Mouse (Mus musculus) myocyte (in vitro differentiated cells): ENCODE measurements at regions not wholly inside any gene's neighbourhood (a gene's known extent, or its start where the extent isn't known, plus 50 kb on each side); places are given as distances from the start of the nearest gene placed in this dataset.

Source experiments
- H3K27me3 ChIP-seq: one replicate; pipeline ENCODE4 v1.6.1; 2011; ENCODE audit not compliant: control insufficient read depth, insufficient read depth, insufficient read length
- H3K36me3 ChIP-seq: one replicate; pipeline ENCODE4 v1.6.1; 2011; ENCODE audit not compliant: control insufficient read depth, insufficient read depth
- H3K4me2 ChIP-seq: one replicate; pipeline ENCODE4 v1.6.1; 2011; ENCODE audit warnings: low read depth, control low read depth
- H3K4me3 ChIP-seq: one replicate; pipeline ENCODE4 v1.5.1; 2011; ENCODE audit warnings: mild to moderate bottlenecking, control low read depth, moderate library complexity
- H3K79me2 ChIP-seq: one replicate; pipeline ENCODE4 v1.6.1; 2011; ENCODE audit not compliant: control insufficient read depth, insufficient read depth
- H3ac ChIP-seq: one replicate; pipeline ENCODE4 v1.6.1; 2011; ENCODE audit not compliant: control insufficient read depth, insufficient read length
- CEBPB ChIP-seq: IDR thresholded peaks from 2 replicates; pipeline ENCODE4 v1.6.1; 2011; ENCODE audit warnings: mild to moderate bottlenecking, moderate library complexity; ENCODE audit not compliant: poor library complexity, insufficient read depth, severe bottlenecking
- E2F4 ChIP-seq: IDR thresholded peaks from one replicate; pipeline ENCODE4 v1.6.1; 2011; ENCODE audit warnings: mild to moderate bottlenecking, control low read depth, moderate library complexity; ENCODE audit not compliant: insufficient read depth
- MAX ChIP-seq: IDR thresholded peaks from one replicate; pipeline ENCODE4 v1.6.1; 2011; ENCODE audit warnings: low read depth, mild to moderate bottlenecking, control low read depth
- MYOD1 ChIP-seq, 3 experiments: IDR thresholded peaks; one replicate each; pipeline ENCODE4 v1.6.1; 2011; ENCODE audit warnings: control low read depth in 2 of 3, low read depth in 2 of 3, mild to moderate bottlenecking in 2 of 3, moderate library complexity in 1 of 3; ENCODE audit not compliant: insufficient read length in 2 of 3, control insufficient read depth in 1 of 3
- MYOG ChIP-seq, 3 experiments: IDR thresholded peaks; one replicate each; pipeline ENCODE4 v1.6.1; 2011; ENCODE audit warnings: control low read depth in 2 of 3, low read depth in 2 of 3, mild to moderate bottlenecking in 2 of 3; ENCODE audit not compliant: insufficient read length in 2 of 3, control insufficient read depth in 1 of 3, insufficient read depth in 1 of 3
- POLR2A ChIP-seq: IDR thresholded peaks from one replicate; pipeline ENCODE4 v1.6.1; 2011; ENCODE audit warnings: low read depth, mild to moderate bottlenecking, control low read depth, moderate library complexity; ENCODE audit not compliant: insufficient read length
- POLR2AphosphoS2 ChIP-seq: IDR thresholded peaks from one replicate; pipeline ENCODE4 v1.6.1; 2011; ENCODE audit warnings: low read depth, control low read depth; ENCODE audit not compliant: insufficient read length
- REST ChIP-seq: IDR thresholded peaks from one replicate; pipeline ENCODE4 v1.6.1; 2011; ENCODE audit warnings: mild to moderate bottlenecking, control low read depth, moderate library complexity; ENCODE audit not compliant: insufficient read depth, insufficient read length
- SRF ChIP-seq: IDR thresholded peaks from one replicate; pipeline ENCODE4 v1.6.1; 2011; ENCODE audit warnings: low read depth; ENCODE audit not compliant: control insufficient read depth, insufficient read length
- TCF12 ChIP-seq: IDR thresholded peaks from one replicate; pipeline ENCODE4 v1.6.1; 2011; ENCODE audit warnings: mild to moderate bottlenecking, control low read depth; ENCODE audit not compliant: poor library complexity, insufficient read depth, severe bottlenecking
- TCF3 ChIP-seq: IDR thresholded peaks from one replicate; pipeline ENCODE4 v1.6.1; 2011; ENCODE audit warnings: low read depth, control low read depth; ENCODE audit not compliant: insufficient read length
- USF1 ChIP-seq: IDR thresholded peaks from one replicate; pipeline ENCODE4 v1.6.1; 2011; ENCODE audit warnings: low read depth, mild to moderate bottlenecking, control low read depth, moderate library complexity

DNA sequence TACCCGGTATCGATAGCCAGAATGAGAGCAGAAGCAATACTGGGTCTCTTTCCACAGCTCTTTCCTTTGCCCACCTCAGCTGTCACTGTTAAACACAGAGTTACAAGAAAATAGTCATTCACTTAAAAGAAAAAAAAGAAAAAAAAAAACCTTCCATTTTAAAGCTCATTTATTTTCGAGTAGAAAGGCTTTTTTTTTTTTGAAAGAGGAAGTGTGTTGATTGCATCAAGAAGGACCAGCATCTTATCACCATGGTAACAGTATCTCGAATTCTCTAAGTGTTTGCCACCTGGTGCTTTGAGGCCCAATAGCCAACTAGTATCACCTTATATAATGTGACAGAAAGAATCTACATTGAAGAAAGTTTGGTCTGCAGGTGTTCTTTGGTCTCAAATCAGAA lies 245.5 kb upstream of the Ccdc54 start:
- Histone ChIP-seq H3K4me3 (no peak overlapping the region), H3ac (no peak overlapping the region), H3K79me2 (no peaks in the 10 kb centered on the region), H3K27me3 (no peaks in the 10 kb centered on the region), H3K36me3 (no peaks in the 10 kb centered on the region), H3K4me2 (no peak overlapping the region)
- no peak for TF ChIP-seq TCF3
- no peak for TF ChIP-seq MYOG (IDR thresholded peaks at IDR 0.05; ENCODE audit: control insufficient read depth in 1 of 3, insufficient read depth in 1 of 3, insufficient read length in 2 of 3, low read depth in 2 of 3)
- no peak for TF ChIP-seq POLR2A
- no peak for TF ChIP-seq SRF
- TF ChIP-seq REST, result no peak
- TF ChIP-seq USF1, result no peak
- no peak for TF ChIP-seq E2F4

DNA sequence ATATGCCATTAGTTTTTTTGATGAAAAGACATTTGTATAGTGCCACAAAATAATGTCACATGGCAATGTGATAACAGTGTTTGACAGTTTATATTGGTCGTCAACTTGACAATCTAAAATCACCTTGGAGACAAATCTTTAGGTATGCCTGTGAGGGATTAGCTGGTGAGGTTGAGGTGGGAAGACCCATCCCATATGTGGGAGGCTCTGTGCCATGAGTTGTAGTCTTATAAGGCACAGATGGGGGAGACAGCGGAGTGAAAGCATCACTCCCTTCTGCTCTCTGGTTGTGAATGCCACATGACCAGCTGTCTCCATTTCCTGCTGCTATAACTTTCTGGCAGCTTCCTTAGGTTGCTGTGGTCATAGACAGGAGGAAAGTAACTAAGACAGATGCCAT lies 242.4 kb upstream of the Ccdc54 start:
- no peak for TF ChIP-seq E2F4
- TF ChIP-seq TCF12, result no peak
- TF ChIP-seq POLR2A, result no peak
- TF ChIP-seq REST, result no peak
- TF ChIP-seq CEBPB, result no peak
- no peak for TF ChIP-seq SRF
- no peak for TF ChIP-seq TCF3
- no peak for TF ChIP-seq MYOG (IDR thresholded peaks at IDR 0.05; ENCODE audit: control insufficient read depth in 1 of 3, insufficient read depth in 1 of 3, insufficient read length in 2 of 3, low read depth in 2 of 3)
- no peak for TF ChIP-seq MAX
- TF ChIP-seq MYOD1 (IDR thresholded peaks at IDR 0.05; ENCODE audit: control insufficient read depth in 1 of 3, insufficient read length in 2 of 3, low read depth in 2 of 3), result no peak
- TF ChIP-seq POLR2AphosphoS2, result no peak
- no peak for TF ChIP-seq USF1
- no peaks in the 10 kb centered on the region for H3K27me3 ChIP-seq
- no peak overlapping the region for H3ac ChIP-seq
- no peak overlapping the region for H3K4me2 ChIP-seq
- H3K4me3 ChIP-seq, result no peak overlapping the region
- H3K79me2 ChIP-seq, result no peaks in the 10 kb centered on the region
- no peaks in the 10 kb centered on the region for H3K36me3 ChIP-seq

DNA sequence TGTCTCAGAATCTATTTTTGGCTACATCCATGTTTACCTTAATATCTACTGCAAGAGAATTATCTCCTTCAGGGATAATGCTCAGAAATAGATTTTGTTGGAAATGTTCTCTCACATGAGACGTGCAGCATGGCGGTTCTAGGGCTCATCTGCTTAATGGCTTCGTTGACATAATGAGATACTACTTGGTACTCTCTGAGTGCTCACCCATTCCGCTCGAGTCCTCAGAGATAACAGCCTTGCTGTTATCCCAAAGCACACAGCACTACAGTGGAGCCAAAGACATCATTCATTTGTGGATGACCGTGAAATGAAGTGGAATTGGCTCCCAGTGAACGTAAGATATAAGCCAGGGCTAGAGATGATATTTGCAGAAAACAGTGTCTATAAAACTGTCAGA lies 231.4 kb upstream of the Ccdc54 start:
- TF ChIP-seq MAX (no peak), SRF (no peak), E2F4 (no peak), MYOD1 (IDR thresholded peaks at IDR 0.05; ENCODE audit: control insufficient read depth in 1 of 3, insufficient read length in 2 of 3, low read depth in 2 of 3) (no peak), CEBPB (no peak), TCF12 (no peak), MYOG (IDR thresholded peaks at IDR 0.05; ENCODE audit: control insufficient read depth in 1 of 3, insufficient read depth in 1 of 3, insufficient read length in 2 of 3, low read depth in 2 of 3) (no peak), POLR2AphosphoS2 (no peak), POLR2A (no peak), REST (no peak), USF1 (no peak)
- no peaks in the 10 kb centered on the region for H3K79me2 ChIP-seq

DNA sequence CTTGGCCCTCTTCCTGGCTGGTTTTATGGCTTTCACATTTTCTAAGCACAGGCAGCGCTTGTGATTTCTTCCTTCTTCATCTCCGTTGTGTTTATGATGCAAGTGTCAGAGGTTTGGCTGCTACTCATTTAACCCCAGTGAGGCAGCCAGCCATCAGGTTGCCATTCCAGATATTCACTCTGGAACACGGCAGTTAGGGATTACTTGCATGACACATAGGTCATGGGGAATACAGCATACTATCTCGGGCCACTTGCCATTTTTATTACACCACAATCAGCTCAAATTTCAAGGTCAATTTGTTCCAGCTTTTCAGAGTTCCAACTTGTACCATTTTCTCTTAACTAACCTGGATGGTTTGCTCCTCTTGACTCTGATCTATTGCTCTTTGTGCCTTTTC lies 223.7 kb upstream of the Ccdc54 start:
- no peak overlapping the region for H3K4me3 ChIP-seq

More for the DNA sequence above, 231.4 kb upstream of the Ccdc54 start:
- H3ac ChIP-seq, result no peak overlapping the region
- H3K27me3 ChIP-seq, result no peaks in the 10 kb centered on the region
- no peak overlapping the region for H3K4me3 ChIP-seq
- no peaks in the 10 kb centered on the region for H3K36me3 ChIP-seq
- no peak overlapping the region for H3K4me2 ChIP-seq

More for the DNA sequence above, 223.7 kb upstream of the Ccdc54 start:
- Histone ChIP-seq H3ac (no peak overlapping the region), H3K27me3 (no peaks in the 10 kb centered on the region), H3K4me2 (no peak overlapping the region), H3K36me3 (no peaks in the 10 kb centered on the region), H3K79me2 (no peaks in the 10 kb centered on the region)
- TF ChIP-seq MYOD1 (IDR thresholded peaks at IDR 0.05; ENCODE audit: control insufficient read depth in 1 of 3, insufficient read length in 2 of 3, low read depth in 2 of 3) (no peak), TCF12 (no peak), TCF3 (no peak), E2F4 (no peak), POLR2A (no peak), SRF (no peak), POLR2AphosphoS2 (no peak), MYOG (IDR thresholded peaks at IDR 0.05; ENCODE audit: control insufficient read depth in 1 of 3, insufficient read depth in 1 of 3, insufficient read length in 2 of 3, low read depth in 2 of 3) (no peak), REST (no peak), USF1 (no peak), MAX (no peak), CEBPB (no peak)
